Mouse (Mus musculus): ENCODE data around the gene Alkbh1. TPM values are rescaled to one million over a fixed set of nuclear protein-coding genes. Genes with fewer than 3 reads are reported as not detected.
A peak's percentile ranks its signal among the peaks of the same experiment; 100 is the strongest.
"Not testable (repeated sequence)": the region's sequence is repeated elsewhere in the genome, so short reads cannot be mapped to it uniquely, and the experiment has no call there.

Alkbh1 gene
- 17.3 and 20.0 TPM in 2 replicates for polyA plus RNA-seq (2012; rRNA removed)

- peak; percentile 88 to 95 for DNase-seq (ENCODE audit: extremely low spot score in 1 of 2, low spot score in 1 of 2)
Measured at GRCm38 (mm10) chr12:87443700-87444122, at the start of gene Alkbh1, which contains the start of gene Slirp. Gene Alkbh1 (minus strand): TSS chr12:87444017. Gene Slirp (plus strand): TSS chr12:87443896.

GRCm38 (mm10) chr12:87488683-87489082, 44.9 kb upstream of the Alkbh1 start:
- not testable (repeated sequence) for DNase-seq (ENCODE audit: extremely low spot score in 1 of 2, low spot score in 1 of 2)

- not testable (repeated sequence) for DNase-seq (ENCODE audit: extremely low spot score in 1 of 2, low spot score in 1 of 2)
Measured at GRCm38 (mm10) chr12:87482482-87482881, 38.7 kb upstream of the Alkbh1 start.

GRCm38 (mm10) chr12:87474756-87475155, 30.9 kb upstream of the Alkbh1 start:
- no peak for DNase-seq (ENCODE audit: extremely low spot score in 1 of 2, low spot score in 1 of 2)

GRCm38 (mm10) chr12:87471964-87472786, 28.4 kb upstream of the Alkbh1 start, which contains the start of gene Snw1:
Gene Snw1 (minus strand): TSS chr12:87472274.
- DNase-seq (ENCODE audit: extremely low spot score in 1 of 2, low spot score in 1 of 2): peak; percentile 93 to 97

- DNase-seq (ENCODE audit: extremely low spot score in 1 of 2, low spot score in 1 of 2): peak; percentile 22 to 68
Measured at GRCm38 (mm10) chr12:87471421-87471963, 27.7 kb upstream of the Alkbh1 start.

GRCm38 (mm10) chr12:87470263-87471136, 26.7 kb upstream of the Alkbh1 start:
- DNase-seq (ENCODE audit: extremely low spot score in 1 of 2, low spot score in 1 of 2): no peak

GRCm38 (mm10) chr12:87464678-87465297, 21.0 kb upstream of the Alkbh1 start:
- no peak for DNase-seq (ENCODE audit: extremely low spot score in 1 of 2, low spot score in 1 of 2)

GRCm38 (mm10) chr12:87449456-87449855, 5.6 kb upstream of the Alkbh1 start:
- no peak for DNase-seq (ENCODE audit: extremely low spot score in 1 of 2, low spot score in 1 of 2)

GRCm38 (mm10) chr12:87444211-87444610, 394 bp upstream of the Alkbh1 start:
- peak in 1 of 2 experiments; percentile 14 for DNase-seq (ENCODE audit: extremely low spot score in 1 of 2, low spot score in 1 of 2)

GRCm38 (mm10) chr12:87443115-87443699, 610 bp downstream of the Alkbh1 start:
- no peak for DNase-seq (ENCODE audit: extremely low spot score in 1 of 2, low spot score in 1 of 2)

- DNase-seq (ENCODE audit: extremely low spot score in 1 of 2, low spot score in 1 of 2): no peak
Measured at GRCm38 (mm10) chr12:87442177-87443114, 1.4 kb downstream of the Alkbh1 start.

GRCm38 (mm10) chr12:87428885-87429284, 14.9 kb downstream of the Alkbh1 start:
- DNase-seq (ENCODE audit: extremely low spot score in 1 of 2, low spot score in 1 of 2): no peak

- no peak for DNase-seq (ENCODE audit: extremely low spot score in 1 of 2, low spot score in 1 of 2)
Measured at GRCm38 (mm10) chr12:87428295-87428694, 15.5 kb downstream of the Alkbh1 start.

- no peak for DNase-seq (ENCODE audit: extremely low spot score in 1 of 2, low spot score in 1 of 2)
Measured at GRCm38 (mm10) chr12:87426354-87427031, 17.3 kb downstream of the Alkbh1 start.

GRCm38 (mm10) chr12:87424516-87424915, 19.3 kb downstream of the Alkbh1 start:
- no peak for DNase-seq (ENCODE audit: extremely low spot score in 1 of 2, low spot score in 1 of 2)

- DNase-seq (ENCODE audit: extremely low spot score in 1 of 2, low spot score in 1 of 2): no peak
Measured at GRCm38 (mm10) chr12:87423700-87424099, 20.1 kb downstream of the Alkbh1 start.

All from frontal cortex, adult 2 months (tissue).